Mouse (Mus musculus): ENCODE data around the gene Naa38.

DNA sequence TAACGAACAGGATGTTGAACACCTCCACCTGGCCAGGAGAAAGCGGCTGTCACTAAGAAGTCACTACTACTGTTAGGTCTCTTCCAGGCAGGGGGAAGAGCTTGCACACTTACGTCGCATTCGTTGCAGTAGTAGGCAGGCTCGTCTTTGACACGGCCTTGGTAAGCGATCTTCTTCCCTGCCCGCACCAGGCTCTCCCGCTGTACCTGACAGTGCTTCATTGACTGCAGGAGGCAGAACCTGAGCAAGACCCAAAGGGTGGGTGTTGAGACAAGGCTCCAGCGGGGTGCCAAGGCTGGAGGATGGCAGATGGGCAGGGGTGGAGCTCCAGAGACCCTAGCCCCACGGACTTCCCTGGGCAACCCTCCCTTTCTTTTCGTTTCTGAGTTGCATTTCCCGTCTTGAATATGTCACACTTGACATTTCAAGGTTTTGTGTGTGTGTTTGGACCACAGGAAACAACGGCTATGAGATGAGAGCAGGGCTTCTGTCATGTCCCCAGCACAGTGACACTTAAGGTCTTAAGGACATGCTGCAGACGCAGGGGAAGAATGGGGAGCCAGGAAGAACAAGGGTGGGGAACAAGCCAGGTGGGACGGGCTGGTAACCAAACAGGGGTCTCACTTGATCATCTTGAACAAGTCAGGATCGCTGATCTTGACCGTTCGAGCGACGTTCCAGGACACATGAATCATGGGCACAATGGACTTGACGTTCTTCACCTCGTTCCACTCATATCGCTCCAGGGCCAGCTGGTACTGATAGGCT, 5.0 kb downstream of the Naa38 start:
- TF ChIP-seq CTCF (IDR thresholded peaks at IDR 0.05; ENCODE audit: control insufficient read depth, insufficient read depth, insufficient read length) (no peak), MAX (IDR thresholded peaks at IDR 0.05) (no peak), USF1 (IDR thresholded peaks at IDR 0.05; ENCODE audit: low read depth) (no peak), CEBPB (IDR thresholded peaks at IDR 0.05; ENCODE audit: low read depth) (no peak), MYOG (IDR thresholded peaks at IDR 0.05; ENCODE audit: control insufficient read depth, extremely low read depth, insufficient read length) (no peak), MYOD1 (IDR thresholded peaks at IDR 0.05; ENCODE audit: control insufficient read depth, insufficient read length, low read depth) (no peak)
